Mouse (Mus musculus): ENCODE data around the gene Ttll11. TPM values are rescaled to one million over a fixed set of nuclear protein-coding genes. Genes with fewer than 3 reads are reported as not detected.

The Ttll11 gene
- polyA plus RNA-seq, 1 experiment from 2014 or later: 1.5 TPM

GRCm38 (mm10) chr2:35818883-35819282, 160.8 kb downstream of the Ttll11 start:
- 0 out of 2 replicates have a peak, but pooled peaks cover 10% of the 10 kb centered on the region for H3K27me3 ChIP-seq (replicated peaks)
- peak; percentile 22; the same call in 1 of the 2 replicates for ATAC-seq (ENCODE audit: insufficient number of reproducible peaks, low FRiP score)
- 35% methylated on average over 2 of the region's 2 CpGs for WGBS
- H3K4me2 ChIP-seq: no peak overlapping the region
- no peak overlapping the region for H3K27ac ChIP-seq (ENCODE audit: poor library complexity, severe bottlenecking)
- H3K4me1 ChIP-seq (replicated peaks): peaks cover 27% of the 10 kb centered on the region
- no peak overlapping the region; the same call in 1 of the 2 replicates for H3K9ac ChIP-seq
- H3K9me3 ChIP-seq (replicated peaks): no peaks in the 10 kb centered on the region
- H3K4me3 ChIP-seq: no peak overlapping the region
- no peaks in the 10 kb centered on the region for H3K36me3 ChIP-seq

DNA sequence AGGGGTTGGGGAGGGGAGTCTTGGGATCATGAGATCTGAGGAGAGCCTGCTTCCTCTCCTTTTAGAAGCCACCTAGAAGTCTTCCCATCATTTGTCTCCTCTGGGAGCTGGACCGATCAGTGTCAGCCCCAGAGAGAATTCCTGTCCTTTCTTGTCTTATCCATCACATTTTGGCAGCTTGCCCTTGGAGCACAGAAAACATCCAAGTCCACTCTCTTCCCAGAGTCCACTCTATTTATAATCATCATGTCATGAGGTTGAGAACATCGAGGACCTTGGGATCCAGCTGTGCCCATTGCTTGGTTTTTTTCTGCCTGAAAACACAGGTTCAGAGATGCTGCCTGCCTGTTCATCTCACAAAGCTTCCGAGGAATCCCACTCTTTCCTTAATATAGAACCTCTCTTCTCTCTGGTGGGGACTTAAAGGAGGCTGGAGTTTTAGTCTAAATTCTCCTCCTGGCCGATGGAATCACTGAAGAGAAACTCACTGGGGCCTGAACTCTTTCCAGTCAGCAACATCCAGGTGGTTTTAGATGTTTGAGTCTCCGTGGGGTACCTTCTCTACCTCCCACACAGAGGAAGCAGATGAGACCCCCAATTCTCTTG, 163.6 kb downstream of the Ttll11 start:
- WGBS: 46% methylated on average over 5 of the region's 5 CpGs
- 0 out of 2 replicates have a peak, but pooled peaks cover 15% of the 10 kb centered on the region for H3K27me3 ChIP-seq (replicated peaks)
- H3K9ac ChIP-seq: no peak overlapping the region
- peaks cover 48% of the 10 kb centered on the region for H3K4me1 ChIP-seq (replicated peaks)
- no peaks in the 10 kb centered on the region for H3K36me3 ChIP-seq
- no peaks in the 10 kb centered on the region for H3K9me3 ChIP-seq (replicated peaks)
- no peak overlapping the region for H3K27ac ChIP-seq (ENCODE audit: poor library complexity, severe bottlenecking)
- no peak overlapping the region for H3K4me2 ChIP-seq
- H3K4me3 ChIP-seq: no peak overlapping the region
- no peak for ATAC-seq (ENCODE audit: insufficient number of reproducible peaks, low FRiP score)

DNA sequence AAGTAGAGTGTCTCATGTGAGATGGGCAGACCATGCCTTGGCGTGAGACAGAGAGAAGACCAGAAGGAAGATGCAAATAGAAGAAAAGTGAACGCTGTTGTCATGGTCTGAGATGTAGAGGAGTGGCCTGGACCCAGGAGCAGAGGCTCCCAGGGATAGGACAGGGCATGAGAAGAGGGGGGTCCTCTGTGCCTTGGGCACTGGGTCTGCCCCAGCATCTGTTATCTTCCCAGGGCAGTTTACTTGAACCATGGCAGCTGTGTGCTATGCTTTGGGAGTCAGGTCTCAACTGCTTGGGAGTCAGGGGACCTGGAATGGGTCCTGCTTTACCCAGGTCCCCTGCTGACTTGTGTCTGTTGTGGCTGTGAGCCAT, 167.2 kb downstream of the Ttll11 start:
- H3K36me3 ChIP-seq: no peaks in the 10 kb centered on the region
- no peak overlapping the region for H3K4me2 ChIP-seq
- H3K9ac ChIP-seq: no peak overlapping the region
- 0 out of 2 replicates have a peak, but pooled peaks cover 10% of the 10 kb centered on the region for H3K27me3 ChIP-seq (replicated peaks)
- H3K27ac ChIP-seq (ENCODE audit: poor library complexity, severe bottlenecking): no peak overlapping the region
- no peak for ATAC-seq (ENCODE audit: insufficient number of reproducible peaks, low FRiP score)
- no peak overlapping the region for H3K4me3 ChIP-seq
- H3K9me3 ChIP-seq (replicated peaks): no peaks in the 10 kb centered on the region
- 59% methylated on average over 2 of the region's 2 CpGs for WGBS
- peaks cover 33% of the 10 kb centered on the region for H3K4me1 ChIP-seq (replicated peaks)

DNA sequence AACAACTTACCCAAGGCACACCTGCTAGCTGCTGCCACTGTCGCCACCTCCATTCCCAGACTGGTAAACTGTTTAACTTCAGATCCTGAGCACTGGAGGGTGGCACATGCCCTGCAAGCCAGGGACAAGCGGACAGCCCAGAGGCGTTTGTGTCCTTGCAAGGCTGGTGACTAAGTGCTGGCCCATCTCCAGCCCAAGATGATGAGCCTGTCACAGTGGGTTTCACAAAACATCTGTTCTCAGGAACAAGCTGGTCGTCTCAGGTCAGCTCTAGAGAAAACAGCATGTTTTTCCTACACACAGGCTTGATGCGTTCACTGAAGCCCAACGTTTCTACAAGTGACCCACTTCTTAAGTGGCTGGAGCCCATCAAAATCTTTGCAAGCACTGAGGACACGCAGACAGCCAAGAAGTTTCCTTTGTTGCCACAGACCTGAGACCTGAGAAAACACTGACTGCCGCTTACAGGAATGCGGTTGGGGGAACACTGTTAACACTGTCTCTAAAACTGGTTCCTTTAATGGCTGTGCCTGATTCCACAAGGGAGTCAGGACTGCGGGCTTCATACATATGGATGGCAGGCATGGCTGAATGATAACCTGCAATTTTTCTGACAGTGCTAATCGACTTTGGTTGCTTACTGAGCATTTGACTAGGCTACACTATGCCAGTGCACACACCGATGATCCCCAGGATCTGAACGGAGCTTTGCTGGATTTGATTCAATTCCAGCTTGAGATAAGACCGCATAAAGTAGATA, 167.7 kb downstream of the Ttll11 start:
- no peak for ATAC-seq (ENCODE audit: insufficient number of reproducible peaks, low FRiP score)
- no peak overlapping the region for H3K4me3 ChIP-seq
- H3K9ac ChIP-seq: no peak overlapping the region
- 46% methylated on average over 14 of the region's 14 CpGs for WGBS
- H3K27ac ChIP-seq (ENCODE audit: poor library complexity, severe bottlenecking): no peak overlapping the region
- H3K36me3 ChIP-seq: no peaks in the 10 kb centered on the region
- no peaks in the 10 kb centered on the region for H3K9me3 ChIP-seq (replicated peaks)
- 0 out of 2 replicates have a peak, but pooled peaks cover 10% of the 10 kb centered on the region for H3K27me3 ChIP-seq (replicated peaks)
- H3K4me1 ChIP-seq (replicated peaks): peaks cover 33% of the 10 kb centered on the region
- H3K4me2 ChIP-seq: no peak overlapping the region

- no peaks in the 10 kb centered on the region for H3K36me3 ChIP-seq
- 69% methylated on average over 3 of the region's 3 CpGs for WGBS
- H3K9me3 ChIP-seq (replicated peaks): no peaks in the 10 kb centered on the region
- peaks cover 20% of the 10 kb centered on the region for H3K4me1 ChIP-seq (replicated peaks)
- no peak overlapping the region for H3K27ac ChIP-seq (ENCODE audit: poor library complexity, severe bottlenecking)
- H3K9ac ChIP-seq: no peak overlapping the region
- H3K27me3 ChIP-seq (replicated peaks): 0 out of 2 replicates have a peak, but pooled peaks cover 10% of the 10 kb centered on the region
- H3K4me3 ChIP-seq: no peak overlapping the region
- no peak for ATAC-seq (ENCODE audit: insufficient number of reproducible peaks, low FRiP score)
- H3K4me2 ChIP-seq: no peak overlapping the region
Measured at GRCm38 (mm10) chr2:35810027-35810426, 169.7 kb downstream of the Ttll11 start.

- ATAC-seq (ENCODE audit: insufficient number of reproducible peaks, low FRiP score): no peak
- H3K27me3 ChIP-seq (replicated peaks): 0 out of 2 replicates have a peak, but pooled peaks cover 10% of the 10 kb centered on the region
- H3K27ac ChIP-seq (ENCODE audit: poor library complexity, severe bottlenecking): no peak overlapping the region
- no peak overlapping the region for H3K4me2 ChIP-seq
- no peaks in the 10 kb centered on the region for H3K9me3 ChIP-seq (replicated peaks)
- H3K9ac ChIP-seq: no peak overlapping the region
- H3K4me1 ChIP-seq (replicated peaks): peaks cover 20% of the 10 kb centered on the region
- 43% methylated on average over 3 of the region's 3 CpGs for WGBS
- H3K4me3 ChIP-seq: no peak overlapping the region
- no peaks in the 10 kb centered on the region for H3K36me3 ChIP-seq
Measured at GRCm38 (mm10) chr2:35809141-35809540, 170.6 kb downstream of the Ttll11 start.

- 76% methylated on average over 13 of the region's 13 CpGs for WGBS
- no peak overlapping the region for H3K4me3 ChIP-seq
- H3K4me2 ChIP-seq: no peak overlapping the region
- no peak for ATAC-seq (ENCODE audit: insufficient number of reproducible peaks, low FRiP score)
- 0 out of 2 replicates have a peak, but pooled peaks cover 4% of the 10 kb centered on the region for H3K27me3 ChIP-seq (replicated peaks)
- H3K4me1 ChIP-seq (replicated peaks): peaks cover 4% of the 10 kb centered on the region; the same call in 1 of the 2 replicates
- no peak overlapping the region for H3K27ac ChIP-seq (ENCODE audit: poor library complexity, severe bottlenecking)
- H3K9ac ChIP-seq: no peak overlapping the region
- H3K9me3 ChIP-seq (replicated peaks): no peaks in the 10 kb centered on the region
- no peaks in the 10 kb centered on the region for H3K36me3 ChIP-seq
Measured at GRCm38 (mm10) chr2:35805881-35806280, 173.8 kb downstream of the Ttll11 start.

GRCm38 (mm10) chr2:35803095-35803494, 176.6 kb downstream of the Ttll11 start:
- WGBS: 79% methylated on average over 11 of the region's 11 CpGs
- no peak overlapping the region for H3K27ac ChIP-seq (ENCODE audit: poor library complexity, severe bottlenecking)
- no peak for ATAC-seq (ENCODE audit: insufficient number of reproducible peaks, low FRiP score)
- H3K4me2 ChIP-seq: no peak overlapping the region
- peaks cover 4% of the 10 kb centered on the region; the same call in 1 of the 2 replicates for H3K4me1 ChIP-seq (replicated peaks)
- no peaks in the 10 kb centered on the region for H3K36me3 ChIP-seq
- no peaks in the 10 kb centered on the region for H3K27me3 ChIP-seq (replicated peaks)
- no peaks in the 10 kb centered on the region for H3K9me3 ChIP-seq (replicated peaks)
- no peak overlapping the region for H3K4me3 ChIP-seq
- H3K9ac ChIP-seq: no peak overlapping the region

- no peak overlapping the region for H3K9ac ChIP-seq
- H3K4me3 ChIP-seq: no peak overlapping the region
- WGBS: 64% methylated on average over 2 of the region's 2 CpGs
- H3K4me1 ChIP-seq (replicated peaks): peaks cover 4% of the 10 kb centered on the region; the same call in 1 of the 2 replicates
- no peaks in the 10 kb centered on the region for H3K27me3 ChIP-seq (replicated peaks)
- H3K36me3 ChIP-seq: no peaks in the 10 kb centered on the region
- H3K9me3 ChIP-seq (replicated peaks): no peaks in the 10 kb centered on the region
- ATAC-seq (ENCODE audit: insufficient number of reproducible peaks, low FRiP score): no peak
- H3K4me2 ChIP-seq: no peak overlapping the region
- no peak overlapping the region for H3K27ac ChIP-seq (ENCODE audit: poor library complexity, severe bottlenecking)
Measured at GRCm38 (mm10) chr2:35801759-35802158, 178.0 kb downstream of the Ttll11 start.

DNA sequence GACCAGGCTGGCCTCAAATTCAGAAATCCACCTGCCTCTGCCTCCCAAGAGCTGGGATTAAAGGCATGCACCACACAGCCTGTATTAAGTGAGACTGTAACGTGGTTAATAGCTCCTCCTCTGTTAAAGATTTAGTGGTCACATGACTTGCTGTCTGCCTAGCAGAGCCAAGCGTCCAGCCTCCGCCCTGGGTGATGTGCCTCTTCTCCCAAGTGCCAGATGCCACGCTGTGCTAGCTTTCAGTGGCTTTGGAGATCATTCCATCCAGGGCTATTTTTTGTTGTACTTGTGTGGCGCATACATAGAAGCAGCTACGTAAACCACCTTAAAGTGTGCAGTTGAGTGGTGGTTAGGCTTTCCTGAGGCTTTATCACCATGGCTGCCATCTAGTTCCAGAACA, 180.6 kb downstream of the Ttll11 start:
- WGBS: 75% methylated on average over 6 of the region's 6 CpGs

DNA sequence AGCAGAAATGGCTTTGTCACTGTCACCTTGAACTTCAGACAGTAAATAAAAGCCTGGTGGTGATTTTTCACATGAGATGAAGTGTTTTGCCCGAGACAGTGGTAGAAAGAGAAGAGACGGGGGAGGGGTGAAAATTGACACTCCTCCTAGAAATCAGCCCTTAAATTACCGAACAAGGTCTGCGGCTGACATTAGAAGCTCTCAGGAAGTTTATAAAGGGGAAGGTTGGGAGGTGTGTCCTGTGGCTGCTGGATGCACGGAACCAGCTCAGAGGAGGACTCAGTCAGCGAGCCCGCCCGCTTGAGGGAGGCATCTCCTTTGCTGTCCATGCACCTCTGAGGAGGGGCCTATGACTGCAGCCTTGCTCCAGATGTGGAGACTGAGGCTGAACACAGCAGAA, 181.7 kb downstream of the Ttll11 start:
- Histone ChIP-seq H3K27ac (ENCODE audit: poor library complexity, severe bottlenecking) (no peak overlapping the region), H3K4me3 (no peak overlapping the region), H3K36me3 (no peaks in the 10 kb centered on the region), H3K27me3 (replicated peaks) (no peaks in the 10 kb centered on the region), H3K9me3 (replicated peaks) (no peaks in the 10 kb centered on the region), H3K9ac (no peak overlapping the region), H3K4me1 (replicated peaks) (peaks cover 4% of the 10 kb centered on the region; the same call in 1 of the 2 replicates), H3K4me2 (no peak overlapping the region)
- WGBS: 63% methylated on average over 8 of the region's 8 CpGs
- no peak for ATAC-seq (ENCODE audit: insufficient number of reproducible peaks, low FRiP score)

More for the DNA sequence above, 180.6 kb downstream of the Ttll11 start:
- Histone ChIP-seq H3K36me3 (no peaks in the 10 kb centered on the region), H3K4me1 (replicated peaks) (peaks cover 4% of the 10 kb centered on the region; the same call in 1 of the 2 replicates), H3K9ac (no peak overlapping the region), H3K4me2 (no peak overlapping the region), H3K4me3 (no peak overlapping the region), H3K9me3 (replicated peaks) (no peaks in the 10 kb centered on the region), H3K27me3 (replicated peaks) (no peaks in the 10 kb centered on the region), H3K27ac (ENCODE audit: poor library complexity, severe bottlenecking) (no peak overlapping the region)
- ATAC-seq (ENCODE audit: insufficient number of reproducible peaks, low FRiP score): no peak
